ENCODE assay signal across 11 mouse cellular contexts in the genomic region with DNA sequence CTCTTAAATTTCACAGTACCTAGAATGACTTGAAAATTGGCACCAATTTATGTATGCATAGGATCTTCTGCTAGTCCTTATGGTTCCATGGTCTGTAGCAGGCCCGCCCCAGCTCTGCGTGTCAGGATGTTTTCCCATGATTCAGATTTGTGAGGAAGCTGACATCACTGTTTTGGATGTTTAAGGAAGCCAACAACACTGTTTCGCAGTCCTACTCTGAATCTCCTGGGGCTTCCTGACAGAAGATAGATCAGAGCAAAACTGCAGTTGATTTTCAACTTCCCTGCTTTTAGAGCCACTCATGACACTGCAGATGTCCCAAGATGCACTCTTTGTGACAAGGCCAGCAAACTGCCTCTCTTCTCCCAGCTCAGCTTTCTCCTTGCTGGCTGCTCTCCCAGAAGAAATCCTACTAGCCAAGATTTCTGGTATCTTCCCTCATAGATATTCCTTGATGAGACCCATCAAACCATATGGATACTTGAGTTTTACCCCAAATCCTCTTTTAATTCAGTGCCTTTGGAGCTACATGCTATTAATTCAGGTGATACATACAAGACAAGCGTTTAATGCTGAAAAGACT.
DNase-seq lines count a peak whose midpoint lies in the region; ATAC-seq lines count a peak whose summit lies in the region.
"Had no signal": no experiment of that assay in that cellular context is flagged by ENCODE, and none has a peak within 500 bp of the region (broad histone marks: within the 10 kb centered on the region; RNA-seq: fewer than 3 reads in every experiment).

No protein-coding gene starts in this region.

- no peaks in the 10 kb centered on the region for H3K4me1 ChIP-seq in forebrain, embryonic 15.5 days
- H3K4me1 ChIP-seq in forebrain, embryonic 11.5 days (replicated peaks; ENCODE audit: control insufficient read depth, insufficient read depth, low read length) = no peaks in the 10 kb centered on the region
- no peaks in the 10 kb centered on the region for H3K4me1 ChIP-seq in kidney, embryonic 16.5 days (ENCODE audit: insufficient read depth, low read length)
- H3K4me1 ChIP-seq: liver, embryonic 15.5 days had no signal

- no peaks in the 10 kb centered on the region for H3K36me3 ChIP-seq in forebrain, embryonic 15.5 days
- H3K36me3 ChIP-seq in forebrain, embryonic 11.5 days (ENCODE audit: control insufficient read depth, insufficient read depth, low read length) = no peaks in the 10 kb centered on the region
- no peaks in the 10 kb centered on the region for H3K36me3 ChIP-seq in kidney, embryonic 16.5 days (ENCODE audit: insufficient read depth, low read length)
- H3K36me3 ChIP-seq: liver, embryonic 15.5 days had no signal

- peak; percentile 60 for ATAC-seq in forebrain, embryonic 15.5 days (replicated peaks)
- no peak for ATAC-seq in forebrain, embryonic 11.5 days (replicated peaks; ENCODE audit: low FRiP score)
- no peak for ATAC-seq in kidney, embryonic 16.5 days (ENCODE audit: low FRiP score, low TSS enrichment)

- no peaks in the 10 kb centered on the region for H3K27me3 ChIP-seq in forebrain, embryonic 15.5 days
- H3K27me3 ChIP-seq in forebrain, embryonic 11.5 days (ENCODE audit: control insufficient read depth, insufficient read depth, low read length) = no peaks in the 10 kb centered on the region
- H3K27me3 ChIP-seq in kidney, embryonic 16.5 days (ENCODE audit: insufficient read depth, low read length) = no peaks in the 10 kb centered on the region
- H3K27me3 ChIP-seq: liver, embryonic 15.5 days had no signal

- WGBS in forebrain, embryonic 15.5 days = 82% methylated on average over 4 of the region's 4 CpGs
- WGBS in forebrain, embryonic 11.5 days = 88% methylated on average over 4 of the region's 4 CpGs
- 80% methylated on average over 4 of the region's 4 CpGs for WGBS in kidney, embryonic 16.5 days

- no peak overlapping the region for H3K4me2 ChIP-seq in forebrain, embryonic 15.5 days (replicated peaks)
- H3K4me2 ChIP-seq in forebrain, embryonic 11.5 days (ENCODE audit: low read depth, low read length, severe bottlenecking) = no peak overlapping the region
- H3K4me2 ChIP-seq in kidney, embryonic 16.5 days (replicated peaks; ENCODE audit: low read depth, low read length) = no peak overlapping the region
- H3K4me2 ChIP-seq: liver, embryonic 15.5 days had no signal

- H3K9ac ChIP-seq in forebrain, embryonic 15.5 days (replicated peaks) = no peak overlapping the region
- H3K9ac ChIP-seq in forebrain, embryonic 11.5 days (ENCODE audit: low read length) = no peak overlapping the region
- H3K9ac ChIP-seq in kidney, embryonic 16.5 days (replicated peaks; ENCODE audit: low read length) = no peak overlapping the region
- H3K9ac ChIP-seq: liver, embryonic 15.5 days had no signal

- H3K4me3 ChIP-seq in forebrain, embryonic 15.5 days = no peak overlapping the region
- H3K4me3 ChIP-seq in forebrain, embryonic 11.5 days (ENCODE audit: low read depth, low read length) = no peak overlapping the region
- no peak overlapping the region for H3K4me3 ChIP-seq in kidney, embryonic 16.5 days (ENCODE audit: low read length)
- H3K4me3 ChIP-seq: liver, embryonic 15.5 days had no signal

- intact Hi-C loops in left cerebral cortex, postnatal 25 days (cut with DNase I) = no loop called here

- H3K9me3 ChIP-seq in forebrain, embryonic 15.5 days = no peaks in the 10 kb centered on the region
- H3K9me3 ChIP-seq in forebrain, embryonic 11.5 days (ENCODE audit: control insufficient read depth, low read length) = no peaks in the 10 kb centered on the region
- H3K9me3 ChIP-seq in kidney, embryonic 16.5 days (ENCODE audit: low read length) = no peaks in the 10 kb centered on the region
- H3K9me3 ChIP-seq: liver, embryonic 15.5 days had no signal

- DNase-seq in forebrain, embryonic 11.5 days (ENCODE audit: low spot score) = no peak
- DNase-seq in ovary, postnatal 14 days (ENCODE audit: low spot score) = peak; percentile 4
- DNase-seq in ovary, postnatal 10 days (ENCODE audit: low spot score) = no peak
- peak; percentile 12 to 74 for DNase-seq in left cerebral cortex, postnatal 25 days (ENCODE audit: low spot score in 2 of 2)
- DNase-seq in cerebellum, adult 9-10 months = no peak
- no peak for DNase-seq in kidney, adult 11 months
- DNase-seq: B cell, adult 2 months; kidney, adult 9 months had no signal

- H3K27ac ChIP-seq in forebrain, embryonic 15.5 days (replicated peaks) = no peak overlapping the region
- no peak overlapping the region for H3K27ac ChIP-seq in forebrain, embryonic 11.5 days (ENCODE audit: low read depth, low read length)
- H3K27ac ChIP-seq in kidney, embryonic 16.5 days (ENCODE audit: low read length) = no peak overlapping the region
- H3K27ac ChIP-seq: liver, embryonic 15.5 days had no signal

Comparison
In these comparisons a context has a peak if more than half of its experiments do, and no peak if none do; other contexts are left out.
1. DNase-seq: peak in ovary, postnatal 14 days (single experiment) and left cerebral cortex, postnatal 25 days (2 of 2); none in forebrain, embryonic 11.5 days (single experiment), ovary, postnatal 10 days (single experiment), cerebellum, adult 9-10 months (single experiment) and kidney, adult 11 months (single experiment).